ENCODE assay signal across 8 mouse cellular contexts in genomic region chr1:168382823-168383157, GRCm38 (mm10). TPM values are rescaled to one million over a fixed set of nuclear protein-coding genes. Genes with fewer than 3 reads are reported as not detected.
DNase-seq lines count a peak whose midpoint lies in the region; ATAC-seq and TF ChIP-seq lines count a peak whose summit lies in the region.
"Had no signal": no experiment of that assay in that cellular context is flagged by ENCODE, and none has a peak within 500 bp of the region (broad histone marks: within the 10 kb centered on the region; RNA-seq: fewer than 3 reads in every experiment).

No protein-coding gene starts in this region.

- peaks cover 58% of the 10 kb centered on the region for H3K4me1 ChIP-seq in E14TG2a.4 (replicated peaks; ENCODE audit: low read depth, low read length)
- H3K4me1 ChIP-seq in forebrain, embryonic 16.5 days (replicated peaks; ENCODE audit: control insufficient read depth, insufficient read depth, low read length) = peaks cover 79% of the 10 kb centered on the region
- H3K4me1 ChIP-seq in kidney, embryonic 15.5 days = peaks cover 89% of the 10 kb centered on the region

- no peaks in the 10 kb centered on the region for H3K27me3 ChIP-seq in E14TG2a.4 (ENCODE audit: insufficient read depth, low read length)
- no peaks in the 10 kb centered on the region for H3K27me3 ChIP-seq in forebrain, embryonic 16.5 days (replicated peaks; ENCODE audit: control insufficient read depth, insufficient read depth, low read length)
- H3K27me3 ChIP-seq in kidney, embryonic 15.5 days = no peaks in the 10 kb centered on the region

- no peak overlapping the region for H3K4me2 ChIP-seq in forebrain, embryonic 16.5 days (ENCODE audit: low read length)
- peak overlapping the region; percentile 38 for H3K4me2 ChIP-seq in kidney, embryonic 15.5 days

- no peak for TF ChIP-seq CTCF in E14TG2a.4 (conservative IDR thresholded peaks at IDR 0.05; ENCODE audit: low read length)

- H3K27ac ChIP-seq in forebrain, embryonic 16.5 days (ENCODE audit: low read length) = 0 out of 2 replicates have a peak overlapping the region, but pooled peaks have one; percentile 5
- H3K27ac ChIP-seq in kidney, embryonic 15.5 days = peak overlapping the region; percentile 95
- H3K27ac ChIP-seq: liver, embryonic 14.5 days had no signal

- DNase-seq in MN1 (ENCODE audit: low spot score) = peak; percentile 47
- no peak for DNase-seq in urinary bladder, adult 2 months (ENCODE audit: low spot score)
- DNase-seq in left cerebral cortex, adult 9 months (ENCODE audit: low spot score in 2 of 2) = no peak
- DNase-seq in adrenal gland, adult 8-10 months = no peak

- whole genome bisulfite sequencing in forebrain, embryonic 16.5 days = 4% methylated on average over 4 of the region's 4 CpGs
- WGBS in kidney, embryonic 15.5 days = 3% methylated on average over 4 of the region's 4 CpGs

- H3K9ac ChIP-seq in forebrain, embryonic 16.5 days (replicated peaks; ENCODE audit: low read depth, low read length) = no peak overlapping the region
- no peak overlapping the region for H3K9ac ChIP-seq in kidney, embryonic 15.5 days
- H3K9ac ChIP-seq: liver, embryonic 14.5 days had no signal

- no peaks in the 10 kb centered on the region for H3K9me3 ChIP-seq in E14TG2a.4 (ENCODE audit: low read length)
- H3K9me3 ChIP-seq in forebrain, embryonic 16.5 days (ENCODE audit: control insufficient read depth, low read length) = no peaks in the 10 kb centered on the region
- H3K9me3 ChIP-seq in kidney, embryonic 15.5 days (replicated peaks) = no peaks in the 10 kb centered on the region

- ATAC-seq in forebrain, embryonic 16.5 days = no peak
- ATAC-seq in kidney, embryonic 15.5 days (replicated peaks; ENCODE audit: low FRiP score) = peak; percentile 82

- 0 out of 2 replicates have a peak overlapping the region, but pooled peaks have one; percentile 13 for H3K4me3 ChIP-seq in E14TG2a.4 (replicated peaks; ENCODE audit: low read length)
- H3K4me3 ChIP-seq in forebrain, embryonic 16.5 days (replicated peaks; ENCODE audit: low read length) = no peak overlapping the region
- H3K4me3 ChIP-seq in kidney, embryonic 15.5 days (replicated peaks) = no peak overlapping the region

- no peaks in the 10 kb centered on the region for H3K36me3 ChIP-seq in E14TG2a.4 (ENCODE audit: insufficient read depth, low read length)
- no peaks in the 10 kb centered on the region for H3K36me3 ChIP-seq in forebrain, embryonic 16.5 days (ENCODE audit: control insufficient read depth, insufficient read depth)
- H3K36me3 ChIP-seq in kidney, embryonic 15.5 days = peaks cover 2% of the 10 kb centered on the region; the same call in 1 of the 2 replicates

RNA-seq across cellular contexts. Expression of gene Pbx1, which starts 49.3 kb away (rescaled TPM):
- 82.9 and 91.2 TPM in 2 replicates for polyA plus RNA-seq in forebrain, embryonic 16.5 days (2015; fragmentation: Nextera tagmentation; extraction: Ambion mirVana)
- 81.9 and 84.5 TPM in 2 replicates for polyA plus RNA-seq in kidney, embryonic 15.5 days (2015; fragmentation: Nextera tagmentation; extraction: Ambion mirVana)
- polyA plus RNA-seq in urinary bladder, adult 2 months (2012; rRNA removed) = 77.8 and 103 TPM in 2 replicates
- 100 to 1,000 TPM; 152 to 211 (median 192) TPM for total RNA-seq in adrenal gland, adult 8-10 months (2022)
